Mouse (Mus musculus): ENCODE measurements at regions not wholly inside any gene's neighbourhood (a gene's known extent, or its start where the extent isn't known, plus 50 kb on each side); places are given as distances from the start of the nearest gene placed in this dataset.

GRCm38 (mm10) chrX:11487876-11488275, 160.3 kb downstream of the H2al1j start:
- no peak for DNase-seq

DNA sequence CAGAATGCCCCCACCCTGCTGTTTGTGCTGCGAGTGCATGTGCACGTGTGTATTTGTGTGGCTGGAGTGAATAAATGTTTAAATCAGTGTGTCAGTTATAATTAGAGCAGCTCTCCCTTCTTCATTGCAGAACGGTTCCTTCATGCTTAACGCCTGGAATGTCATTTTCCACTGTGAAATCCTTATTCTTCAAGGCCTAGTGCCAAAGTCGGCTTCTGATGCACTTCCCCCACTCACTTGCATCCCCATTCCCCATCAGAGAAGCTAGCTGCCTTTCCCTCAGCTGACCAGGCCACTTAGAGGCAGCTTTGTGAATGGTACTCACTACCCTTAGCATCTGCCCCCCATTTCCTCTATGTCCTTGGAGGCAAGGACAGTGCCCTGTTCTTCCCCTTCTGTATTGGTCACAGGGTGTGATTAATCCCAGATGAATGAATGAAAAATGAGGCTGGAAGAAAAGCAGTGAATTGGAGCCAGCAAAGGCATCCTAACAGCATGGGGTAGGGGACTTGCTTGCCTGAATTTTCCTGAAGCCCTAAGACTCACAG, 162.6 kb downstream of the H2al1j start:
- no peak for DNase-seq

DNA sequence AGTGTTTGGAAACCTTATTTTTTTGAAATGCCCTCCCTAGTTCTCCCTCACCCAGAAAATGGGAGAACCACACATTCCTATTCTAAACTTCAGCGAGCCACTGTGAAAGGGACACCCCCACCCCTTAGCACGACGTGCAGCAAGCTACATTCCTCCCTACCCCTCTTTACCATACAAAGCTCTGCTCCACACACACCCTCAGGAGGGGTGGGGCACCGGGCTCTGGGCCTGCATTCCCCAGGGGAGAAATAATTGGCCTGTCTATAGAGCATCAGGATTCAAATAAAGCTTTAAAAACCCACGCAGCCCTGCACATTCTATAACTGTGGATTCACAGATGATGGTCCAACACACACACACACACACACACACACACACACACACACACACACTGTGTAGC, 163.6 kb downstream of the H2al1j start:
- no peak for DNase-seq

DNA sequence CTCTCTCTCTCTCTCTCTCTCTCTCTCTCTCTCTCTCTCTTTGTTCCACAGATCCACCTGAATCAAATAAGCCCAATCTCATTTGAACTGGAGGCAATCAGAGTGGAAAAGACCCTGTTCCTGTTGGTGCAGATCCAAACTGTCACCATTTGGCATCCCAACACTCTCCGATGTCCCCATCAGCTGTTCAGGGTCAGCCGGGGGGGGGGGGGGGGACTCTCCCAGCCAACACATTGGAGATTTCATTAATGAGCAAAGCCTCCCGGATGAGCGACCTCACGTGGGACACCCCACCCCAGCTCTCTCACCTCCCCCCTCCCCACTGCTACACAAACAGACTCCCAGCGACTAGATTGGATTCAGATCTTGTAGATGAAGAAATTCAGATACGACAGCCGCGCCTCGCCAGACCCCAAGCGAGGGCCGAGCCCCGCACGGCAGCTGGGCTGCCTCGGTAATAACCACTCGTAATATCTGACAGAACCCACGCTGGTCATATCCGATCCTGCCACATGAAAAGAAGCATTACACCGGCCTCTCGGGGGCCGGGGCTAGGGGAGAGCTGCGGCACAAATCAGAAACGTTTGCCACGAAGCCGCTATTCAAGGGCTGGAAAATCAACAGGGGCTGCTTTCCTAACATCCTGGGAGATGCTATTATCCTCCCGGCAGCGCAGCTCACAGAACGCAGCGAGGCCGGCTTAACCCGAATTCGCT, 164.2 kb downstream of the H2al1j start:
- no peak for DNase-seq

DNA sequence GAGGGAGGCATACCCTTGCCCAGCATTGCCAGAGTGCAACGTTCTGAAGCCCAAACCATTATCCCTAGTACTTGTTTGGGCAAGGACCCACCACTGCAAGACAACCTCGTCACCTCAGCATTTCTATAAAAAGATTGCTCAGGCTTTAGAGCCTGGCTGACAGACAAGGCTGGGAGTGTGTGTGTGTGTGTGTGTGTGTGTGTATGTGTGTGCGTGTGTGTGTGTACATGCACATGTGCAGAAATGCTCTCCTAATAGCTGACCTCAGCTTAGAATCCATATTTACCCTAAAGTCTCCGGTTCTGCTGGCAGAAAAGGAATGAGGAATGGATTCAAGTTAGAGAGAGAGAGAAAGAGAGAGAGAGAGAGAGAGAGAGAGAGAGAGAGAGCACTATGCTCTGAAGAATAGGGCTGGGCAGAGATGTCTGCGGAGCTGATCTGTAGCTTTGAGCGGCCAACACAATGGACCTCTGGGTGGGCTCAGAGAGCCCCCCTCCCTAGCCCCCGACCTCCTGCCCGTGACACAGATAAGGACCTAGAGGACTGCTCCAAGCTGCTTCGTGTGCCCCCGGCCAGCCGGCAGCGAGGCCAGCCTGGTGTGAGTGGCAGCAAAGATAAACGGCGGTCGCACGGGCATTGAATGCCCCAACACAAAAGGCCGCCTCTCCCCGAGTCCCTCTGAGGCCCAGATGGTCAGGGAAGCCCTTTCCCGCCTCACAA, 166.1 kb downstream of the H2al1j start:
- DNase-seq = no peak

GRCm38 (mm10) chrX:11494246-11494630, 166.6 kb downstream of the H2al1j start:
- DNase-seq = peak; percentile 31 to 35

DNA sequence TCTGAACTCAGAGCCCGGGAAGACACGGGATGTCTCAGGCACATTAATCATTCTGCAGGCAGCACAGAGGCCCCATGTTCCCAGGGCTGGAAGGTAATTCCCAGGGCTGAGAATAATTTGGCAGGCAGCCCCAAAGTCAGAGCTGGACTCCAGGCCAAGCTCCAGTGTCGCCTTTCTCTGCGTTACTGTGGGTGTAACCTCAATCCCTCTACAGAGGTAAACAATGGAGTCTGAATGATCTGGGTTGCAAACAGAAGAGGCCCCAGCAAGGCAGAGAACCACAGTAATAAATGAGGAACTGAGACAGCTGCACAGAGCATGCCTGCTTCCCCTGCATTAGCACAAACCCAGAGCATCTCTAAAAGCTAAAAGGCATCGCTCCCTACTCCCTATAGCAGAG, 184.8 kb downstream of the H2al1j start:
- peak; percentile 39 to 51 for DNase-seq

DNA sequence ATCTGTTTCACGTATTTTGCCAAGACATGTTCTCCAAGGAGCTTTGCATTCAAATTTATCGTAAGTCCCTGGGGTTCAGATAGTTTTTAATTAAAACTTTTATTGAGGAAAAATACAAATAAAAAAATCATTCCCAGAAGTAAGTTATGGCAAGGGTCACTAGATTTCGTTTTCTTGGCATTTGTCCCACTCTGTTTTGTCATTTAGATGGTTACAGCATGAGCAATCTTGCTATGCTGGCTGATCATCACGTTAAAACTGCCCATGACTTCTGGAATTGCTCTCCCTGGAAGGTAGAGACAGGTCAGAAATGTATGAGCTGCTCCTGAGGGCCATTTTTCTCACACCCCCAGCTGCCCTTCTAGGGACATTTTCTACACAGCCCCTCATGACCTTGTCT, 185.3 kb downstream of the H2al1j start:
- DNase-seq = peak in 1 of 2 experiments; percentile 29

GRCm38 (mm10) chrX:11523791-11524190, 196.2 kb downstream of the H2al1j start:
- no peak for DNase-seq

GRCm38 (mm10) chrX:11525326-11525725, 197.7 kb downstream of the H2al1j start:
- DNase-seq = no peak

DNA sequence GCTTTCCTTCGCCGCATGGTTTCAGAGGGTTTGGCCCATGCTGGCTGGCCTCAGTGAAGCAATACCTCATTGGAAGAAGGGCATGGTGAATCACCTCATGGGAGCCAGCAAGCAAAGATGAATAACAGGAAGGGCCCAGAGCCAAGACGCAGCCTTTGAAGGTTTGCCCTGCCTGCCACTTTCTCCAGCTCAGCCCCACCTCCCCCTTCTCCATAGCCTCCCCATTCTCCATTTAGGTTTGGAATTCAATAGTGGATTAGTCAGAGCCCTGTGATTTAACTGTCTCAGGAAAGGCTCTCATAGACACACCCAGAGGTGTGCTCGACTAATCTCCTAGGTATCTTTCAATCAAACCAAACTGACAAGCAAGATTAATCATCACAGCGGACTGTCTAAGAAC, 201.0 kb downstream of the H2al1j start:
- DNase-seq = no peak

DNA sequence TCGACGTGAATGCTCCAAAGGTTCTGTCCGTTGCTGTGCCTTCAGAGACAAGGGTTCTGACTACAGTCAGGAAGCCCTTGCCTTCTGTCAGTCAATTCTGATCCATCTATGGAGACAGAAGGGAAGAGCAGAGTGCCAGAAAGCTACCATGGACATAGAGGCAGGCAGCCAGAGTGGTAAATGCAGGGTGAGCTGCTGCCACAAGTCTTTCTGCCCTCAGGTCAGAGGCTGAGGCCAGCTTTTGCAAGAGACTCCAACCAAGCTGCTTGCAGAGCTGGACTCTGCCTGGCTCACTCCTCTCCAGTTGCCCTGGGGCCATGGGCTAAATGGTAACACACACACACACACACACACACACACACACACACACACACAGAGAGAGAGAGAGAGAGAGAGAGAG, 201.6 kb downstream of the H2al1j start:
- DNase-seq = no peak

DNA sequence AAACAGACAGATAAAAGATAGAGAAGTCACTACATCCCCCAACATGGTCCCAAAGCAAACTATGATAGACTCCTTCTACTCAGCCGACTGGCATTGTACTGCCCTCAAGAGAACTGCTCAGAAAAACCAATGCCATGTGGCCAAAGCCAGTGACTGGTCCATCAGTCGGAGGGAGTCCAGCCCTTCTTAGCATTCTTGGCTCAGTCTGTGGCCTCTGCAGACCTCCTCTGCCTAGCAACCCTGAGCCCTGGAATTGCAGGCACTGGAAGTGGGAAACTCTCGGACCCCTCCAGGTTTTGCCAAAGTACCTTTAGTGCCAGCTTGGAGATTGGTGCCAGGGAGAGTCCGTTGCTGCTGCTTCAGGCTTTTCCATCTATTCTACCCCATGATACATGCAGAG, 205.2 kb downstream of the H2al1j start:
- no peak for DNase-seq

DNA sequence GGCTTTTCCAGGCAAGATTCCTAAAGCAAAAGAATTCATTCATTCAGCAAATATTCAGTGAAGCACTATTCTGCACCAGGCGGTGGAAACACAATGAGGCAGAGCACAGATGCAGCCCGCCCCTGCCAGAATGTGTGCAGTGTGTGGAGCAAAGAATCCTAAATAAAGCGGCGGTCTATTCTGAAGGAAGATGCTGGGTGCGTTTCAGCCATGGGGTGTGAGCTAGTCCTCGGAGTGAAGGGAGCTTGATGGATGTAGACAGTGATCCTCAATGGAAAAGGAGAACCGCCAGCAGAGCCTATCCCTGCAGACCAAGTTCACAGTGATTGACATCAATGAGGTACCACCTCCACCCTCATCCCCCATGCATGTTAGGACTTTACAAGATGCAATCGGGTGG, 206.2 kb downstream of the H2al1j start:
- no peak for DNase-seq

DNA sequence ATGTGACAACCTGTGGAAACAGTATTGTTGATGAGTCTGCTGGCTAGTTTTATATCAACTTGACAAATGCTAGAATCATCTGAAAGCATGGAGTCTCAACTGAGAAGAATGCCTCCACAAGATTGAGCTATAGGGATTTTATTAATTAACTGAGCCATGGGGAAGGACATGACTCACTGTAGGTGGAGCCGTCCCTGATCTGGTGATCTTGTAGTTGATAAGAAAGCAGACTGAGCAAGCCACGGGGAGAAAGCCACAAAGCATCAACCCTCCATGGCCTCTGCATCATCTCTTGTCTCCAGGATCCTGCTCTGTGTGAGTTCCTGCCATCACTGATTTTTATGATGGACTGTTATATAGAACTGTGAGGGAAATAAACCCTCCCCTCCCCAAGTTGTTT, 213.4 kb downstream of the H2al1j start:
- no peak for DNase-seq

DNA sequence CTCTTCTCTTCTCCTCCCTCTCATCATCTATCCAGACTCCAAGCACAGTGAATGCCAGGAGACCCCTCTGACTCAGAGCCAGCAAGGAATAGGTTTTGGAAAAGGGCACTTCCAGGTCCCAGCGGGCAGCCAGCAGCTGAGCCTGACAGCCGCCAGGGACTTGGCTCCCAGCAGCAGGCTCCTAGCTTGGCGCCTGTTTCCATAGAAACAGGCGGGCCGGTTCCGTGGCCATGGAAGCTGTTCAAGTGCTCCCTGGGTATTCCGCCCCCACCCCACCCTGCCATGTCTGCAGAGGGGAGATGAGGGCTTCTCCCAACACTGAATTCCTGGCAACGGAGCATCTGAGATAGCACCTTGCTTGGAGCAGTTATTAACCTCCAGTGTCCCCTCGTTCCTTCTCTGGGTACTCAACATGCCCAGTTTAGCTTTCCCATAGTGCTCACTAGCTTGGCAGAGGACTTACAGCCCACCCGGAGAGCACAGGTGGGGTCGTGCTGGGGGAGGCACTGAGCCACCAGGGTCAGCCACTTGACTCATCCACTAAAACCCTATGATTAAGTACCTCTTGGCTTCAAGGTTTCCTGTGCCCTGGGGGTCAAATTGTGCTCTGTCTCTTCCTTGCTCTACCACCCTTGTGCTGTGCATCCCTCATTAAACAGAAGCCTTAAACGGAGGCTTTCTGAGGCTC, 222.7 kb downstream of the H2al1j start:
- DNase-seq = no peak

DNA sequence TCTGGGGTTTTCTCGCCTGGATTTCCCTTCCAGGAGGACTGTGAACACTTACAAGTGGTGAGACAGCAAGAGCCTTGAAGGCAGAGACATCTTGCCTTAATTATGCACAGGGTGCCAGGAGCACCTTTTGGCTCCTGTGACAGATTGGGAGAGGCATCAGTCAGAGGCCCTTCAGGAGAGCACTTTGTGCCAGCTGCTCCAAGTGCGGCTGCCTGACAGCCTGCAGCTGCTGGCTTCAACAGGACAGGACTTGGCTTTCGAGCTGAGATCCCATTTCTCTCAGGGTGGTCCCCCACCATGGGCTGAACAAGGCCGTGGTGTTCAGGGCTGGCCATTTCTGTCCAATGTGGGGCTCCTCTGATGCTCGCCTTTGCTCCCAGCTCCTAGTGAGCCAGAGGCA, 224.6 kb downstream of the H2al1j start:
- DNase-seq = no peak

DNA sequence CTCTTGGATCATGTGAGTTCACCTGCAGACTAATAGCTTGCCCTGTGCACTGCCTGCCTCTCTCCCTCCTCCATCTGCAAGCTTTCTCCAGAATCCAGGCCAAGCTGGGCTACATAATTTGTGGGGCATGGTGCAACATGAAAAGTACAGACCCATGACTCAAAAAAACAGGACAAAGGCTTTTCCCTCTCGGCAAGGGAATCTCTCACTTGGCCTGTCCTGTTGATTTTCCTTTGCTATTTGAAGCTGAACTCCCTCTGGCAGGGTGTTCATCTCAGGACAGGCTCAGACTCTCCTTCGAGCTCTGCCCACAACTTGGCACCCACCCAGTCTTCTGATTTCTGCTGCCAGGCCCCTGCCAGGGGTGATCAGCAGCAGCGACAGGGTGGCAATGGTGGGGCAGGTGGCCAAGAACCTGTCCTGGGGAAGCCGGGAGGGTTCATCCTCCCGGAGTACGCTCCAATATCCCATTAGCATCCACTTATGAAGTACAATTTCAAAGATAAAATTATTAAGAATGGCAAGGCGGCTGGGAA, 227.5 kb downstream of the H2al1j start:
- DNase-seq = no peak

DNA sequence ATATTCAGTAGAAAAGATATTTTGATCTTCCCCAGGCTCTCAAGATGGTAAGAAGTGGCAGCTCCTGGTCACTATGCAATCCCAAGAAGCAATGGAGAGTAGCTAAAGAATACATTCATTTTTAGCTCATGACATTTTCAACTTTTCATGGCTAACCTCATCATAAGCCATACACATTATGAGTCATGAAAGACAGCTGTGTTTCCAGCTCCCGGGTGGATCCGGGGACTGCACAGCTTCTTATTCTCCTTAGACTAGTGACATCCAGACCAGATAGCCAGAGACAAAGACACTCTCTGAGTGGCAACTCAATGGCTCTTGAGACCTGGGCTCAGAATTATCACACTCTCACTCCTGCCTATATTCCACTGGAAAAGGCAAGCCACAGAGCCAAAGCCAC, 230.6 kb downstream of the H2al1j start:
- DNase-seq = no peak

- peak in 1 of 2 experiments; percentile 18 for DNase-seq
These were observed 233.1 kb downstream of the H2al1j start for GRCm38 (mm10) chrX:11560550-11561276.

DNA sequence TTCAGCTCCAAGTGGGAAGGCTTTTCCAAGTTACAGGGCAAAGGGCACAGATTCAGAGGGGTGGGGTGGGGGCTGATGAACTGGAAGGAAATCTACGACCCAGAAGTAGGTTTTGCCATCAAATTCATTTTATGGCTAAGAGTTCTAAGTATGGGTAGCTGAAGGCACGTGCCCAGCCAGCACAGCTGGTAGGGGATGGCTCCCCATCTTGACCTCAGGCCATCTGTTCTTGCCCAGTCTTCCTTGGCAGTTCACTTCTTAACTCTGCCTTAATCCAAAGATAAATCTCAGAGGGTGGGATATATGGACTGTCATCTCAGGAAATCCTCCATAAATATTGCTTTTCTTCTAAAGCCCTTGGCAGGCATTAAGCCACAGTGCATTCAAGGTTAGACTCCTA, 238.3 kb downstream of the H2al1j start:
- no peak for DNase-seq

DNA sequence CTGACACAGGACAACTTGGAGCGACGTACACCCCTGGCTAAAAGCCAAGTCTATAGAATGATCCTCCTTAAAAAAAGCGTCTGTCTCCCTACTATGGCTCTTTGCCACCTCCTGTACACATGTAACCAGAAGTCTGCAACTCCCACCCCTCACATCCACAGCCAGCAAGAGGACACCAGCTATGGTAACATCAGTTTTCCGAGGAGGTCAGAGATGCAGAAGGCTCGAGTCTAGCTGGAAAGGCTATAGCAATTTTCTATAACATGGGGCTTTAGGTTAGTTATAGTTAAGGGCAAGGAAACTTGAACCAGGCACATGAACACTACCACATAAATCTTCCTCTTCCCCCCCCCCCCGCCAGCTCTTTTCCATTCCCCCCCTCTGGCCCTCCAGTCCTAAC, 240.2 kb downstream of the H2al1j start:
- DNase-seq = no peak

DNA sequence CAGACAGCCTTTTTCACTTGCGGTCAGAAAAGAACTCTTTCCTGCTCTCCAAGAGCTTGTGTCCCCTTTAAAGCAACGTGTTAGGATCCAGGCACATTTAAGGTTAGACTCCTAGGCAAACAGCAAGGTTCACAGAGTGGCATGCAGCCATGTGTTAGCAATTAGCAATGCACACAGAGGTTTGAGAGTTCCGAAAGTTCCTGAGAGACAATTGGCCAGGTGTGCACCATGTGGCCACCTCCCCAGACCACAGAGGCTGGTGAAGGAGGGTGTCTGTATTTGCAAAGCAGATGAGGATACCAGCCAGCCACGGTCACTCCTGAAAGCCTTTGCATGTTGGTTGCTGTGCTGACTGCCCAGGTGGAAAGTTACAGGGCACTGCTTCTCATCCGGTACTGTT, 240.6 kb downstream of the H2al1j start:
- DNase-seq = peak; percentile 12 to 25
